Mouse (Mus musculus) heart, postnatal 0 days (tissue): ENCODE measurements at regions not wholly inside any gene's neighbourhood (a gene's known extent, or its start where the extent isn't known, plus 50 kb on each side); places are given as distances from the start of the nearest gene placed in this dataset.

Source experiments
- CTCF ChIP-seq: IDR thresholded peaks from 2 replicates; pipeline ENCODE4 v1.5.1; 2016; ENCODE audit warnings: antibody characterized with exemption, control low read depth, low read depth
- EP300 ChIP-seq: IDR thresholded peaks from 2 replicates; pipeline ENCODE4 v1.6.1; 2016; ENCODE audit warnings: antibody characterized with exemption, low read depth

DNA sequence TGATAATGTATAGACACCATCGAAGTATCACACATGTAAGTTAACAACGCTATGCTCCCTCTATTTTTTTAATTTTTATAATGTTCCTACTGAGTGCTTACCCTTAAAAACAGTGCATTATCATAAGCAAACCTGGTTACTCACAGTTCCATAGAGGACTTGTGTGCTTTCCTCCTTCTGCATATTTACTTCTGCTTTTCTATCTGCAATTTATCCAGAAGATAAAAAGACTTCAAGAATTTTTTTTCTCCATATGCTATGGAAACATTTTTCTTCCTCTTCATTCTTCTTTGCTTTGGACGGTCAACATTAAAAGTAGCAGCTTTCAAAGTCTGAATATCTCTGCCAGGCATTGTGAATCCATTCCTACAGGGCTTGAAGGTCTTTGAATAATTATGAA is 102.7 kb downstream of the Gm379 start:
- TF ChIP-seq CTCF (no peak), EP300 (no peak)
